Mouse (Mus musculus) left cerebral cortex, adult 2 months (tissue): ENCODE results near the gene Ankrd13c. TPM values are rescaled to one million over a fixed set of nuclear protein-coding genes. Genes with fewer than 3 reads are reported as not detected.
"Not testable (repeated sequence)": the region's sequence is repeated elsewhere in the genome, so short reads cannot be mapped to it uniquely, and the experiment has no call there.

ENCODE experiments used
- DNase-seq, 2 experiments: peaks; one replicate each; pipeline ENCODE4 v3.0.0; 2021 to 2022; ENCODE audit warnings: low spot score in 2 of 2, mixed read lengths in 1 of 2; ENCODE audit errors: extremely low spot score in 1 of 2
- H3K27ac ChIP-seq: fragments of 200-600 bp; 2 replicates; pipeline ENCODE4 v1.8.1; 2022
- H3K4me3 ChIP-seq: fragments of 200-600 bp; 2 replicates; pipeline ENCODE4 v1.8.1; 2022
- CTCF ChIP-seq: fragments of 200-600 bp; IDR thresholded peaks from 2 replicates; pipeline ENCODE4 v1.8.1; 2022; ENCODE audit warnings: antibody characterized with exemption, mild to moderate bottlenecking, moderate library complexity
- intact Hi-C: fragments of 180-260 bp; cut with DNase I; formaldehyde crosslinking; loops from one replicate; pipeline ENCODE4 v1.15.1; 2025
- total RNA-seq, 2 experiments: library from RNA; stranded (reverse); gene quantifications; 2 replicates each; pipeline ENCODE4 v1.2.3; 2021

The Ankrd13c gene
- total RNA-seq, 2 experiments from 2014 or later, result 102 to 103 TPM

DNA sequence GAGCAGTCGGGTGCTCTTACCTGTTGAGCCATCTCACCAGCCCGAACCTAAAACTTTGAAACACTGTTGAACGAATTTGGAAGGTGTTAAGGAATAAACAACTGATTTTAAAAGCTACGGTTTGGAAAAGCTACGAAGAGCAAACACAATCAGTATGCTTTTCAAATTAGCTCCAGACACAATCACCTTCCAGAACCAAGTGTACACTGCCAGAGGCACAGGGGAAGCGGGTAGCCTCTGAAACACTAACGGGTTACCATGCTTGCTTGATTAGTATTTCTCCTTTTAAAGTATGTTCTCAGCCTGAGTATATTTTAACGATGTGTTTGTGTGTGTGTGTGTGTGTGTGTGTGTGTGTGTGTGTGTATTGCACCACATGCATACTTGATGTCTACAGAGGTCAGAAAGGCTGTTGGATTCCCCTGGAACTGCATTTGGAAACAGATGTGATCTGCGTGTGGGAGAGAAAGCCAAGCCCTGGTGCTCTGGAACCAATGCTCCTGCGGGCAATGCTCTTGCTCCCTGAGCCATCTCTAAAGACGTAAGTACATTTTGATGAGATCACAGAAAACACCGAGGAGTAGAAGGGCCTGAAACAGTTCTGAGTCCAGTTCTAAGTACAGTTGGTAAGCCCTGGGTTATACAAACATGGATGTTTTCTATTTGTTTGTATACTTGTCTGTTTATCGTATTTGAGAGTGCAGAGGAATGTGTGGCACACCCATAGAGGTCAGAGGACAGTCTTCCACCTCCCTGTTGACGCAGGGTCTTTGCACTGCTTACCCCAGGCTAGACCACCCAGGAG lies 21.1 kb upstream of the Ankrd13c start:
- intact Hi-C loops, result loop anchor here (5.0 kb wide), 1 partner anchor 49 kb away; no protein-coding TSS in a partner anchor
- no peak for DNase-seq

DNA sequence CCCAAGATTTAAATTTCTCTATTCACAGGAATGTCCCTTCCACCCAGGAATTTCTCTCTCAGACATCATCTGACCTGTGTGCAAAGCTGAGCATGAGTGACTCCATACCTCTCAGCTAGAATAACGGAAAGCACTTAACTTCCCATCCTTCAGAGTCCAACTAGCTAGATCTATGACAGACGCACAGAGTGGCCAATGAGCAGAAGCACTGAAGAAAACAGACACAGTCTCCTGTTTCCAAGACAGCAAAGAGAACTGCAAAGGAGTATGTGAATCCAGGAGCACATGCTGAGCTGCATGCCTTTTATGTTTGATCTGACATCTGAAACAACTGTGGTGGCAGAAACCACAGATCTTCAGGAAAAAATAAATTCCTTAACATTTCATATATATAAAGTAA lies 20.3 kb upstream of the Ankrd13c start:
- no peak overlapping the region for H3K4me3 ChIP-seq
- no peak for DNase-seq

More for the DNA sequence above, 21.1 kb upstream of the Ankrd13c start:
- H3K4me3 ChIP-seq, result no peak overlapping the region
- no peak for TF ChIP-seq CTCF
- no peak overlapping the region for H3K27ac ChIP-seq

DNA sequence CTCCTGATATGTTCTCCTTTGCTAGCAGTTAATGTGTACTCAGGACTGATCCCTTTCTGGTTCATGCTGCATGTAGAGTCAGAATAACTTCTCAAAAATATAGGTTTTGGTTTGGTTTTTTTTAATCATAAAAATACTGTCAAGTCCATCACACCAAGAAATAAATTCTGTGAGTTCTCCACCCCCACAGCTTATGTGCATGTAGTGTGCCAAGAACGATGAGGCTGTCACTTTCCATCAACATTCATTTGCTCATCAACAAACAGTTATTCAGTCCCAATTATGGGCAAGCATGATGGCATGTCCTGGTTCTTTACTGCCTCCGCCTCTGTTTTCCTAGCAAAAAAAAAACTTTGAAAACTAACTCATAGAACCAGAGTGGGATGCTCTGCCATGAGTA lies 18.3 kb upstream of the Ankrd13c start:
- intact Hi-C loops, result loop anchor here (5.0 kb wide), 1 partner anchor 51 kb away; no protein-coding TSS in a partner anchor
- no peak overlapping the region for H3K27ac ChIP-seq
- H3K4me3 ChIP-seq, result no peak overlapping the region
- DNase-seq, result no peak
- no peak for TF ChIP-seq CTCF

More for the DNA sequence above, 20.3 kb upstream of the Ankrd13c start:
- intact Hi-C loops, result loop anchor here (5.0 kb wide), 1 partner anchor 49 kb away; no protein-coding TSS in a partner anchor
- H3K27ac ChIP-seq, result no peak overlapping the region
- TF ChIP-seq CTCF, result no peak

DNA sequence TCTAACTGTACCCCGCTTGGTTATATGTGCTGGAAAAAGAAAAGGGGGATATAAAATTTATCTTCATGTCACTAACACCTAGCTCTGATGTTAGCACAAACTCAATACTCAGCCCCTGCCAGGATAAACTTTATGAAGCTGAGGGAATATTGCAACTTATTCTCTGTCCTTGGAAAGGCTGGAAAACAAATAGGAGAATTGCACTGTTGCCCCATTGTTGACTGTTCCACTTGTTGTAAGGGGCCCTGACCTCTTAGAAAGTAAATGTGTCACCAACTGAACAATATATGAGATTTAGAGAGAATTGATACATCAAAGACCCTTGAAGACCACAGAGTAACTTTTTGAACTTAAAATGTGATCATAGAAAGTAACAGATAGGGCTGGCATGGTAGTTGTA lies 17.6 kb upstream of the Ankrd13c start:
- TF ChIP-seq CTCF, result no peak
- DNase-seq, result no peak
- intact Hi-C loops, result loop anchor here (5.0 kb wide), 1 partner anchor 52 kb away; no protein-coding TSS in a partner anchor
- Histone ChIP-seq H3K27ac (no peak overlapping the region), H3K4me3 (no peak overlapping the region)

DNA sequence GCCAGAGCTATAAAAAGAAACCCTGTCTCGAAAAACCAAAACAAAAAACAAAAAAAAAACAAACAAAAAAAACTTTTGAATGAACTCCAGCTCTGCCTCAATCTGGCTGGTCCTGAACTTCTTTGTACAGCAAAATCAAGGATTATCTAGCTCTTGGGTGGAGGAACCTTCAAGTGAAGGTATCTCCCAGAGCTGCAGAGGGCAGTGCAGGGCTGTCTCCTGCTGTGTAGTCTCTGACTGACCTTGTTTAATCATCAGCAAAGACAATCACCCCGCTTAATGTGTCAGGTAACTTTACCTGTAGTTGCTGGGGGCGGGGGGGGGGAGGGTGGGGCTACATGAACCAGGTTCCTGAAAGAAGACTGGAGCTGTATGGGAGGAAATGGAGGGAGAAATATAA lies 15.4 kb upstream of the Ankrd13c start:
- peak; percentile 2; the same call in 1 of the 2 replicates for TF ChIP-seq CTCF
- intact Hi-C loops, result no loop called here
- no peak overlapping the region for H3K27ac ChIP-seq
- no peak for DNase-seq
- no peak overlapping the region for H3K4me3 ChIP-seq

DNA sequence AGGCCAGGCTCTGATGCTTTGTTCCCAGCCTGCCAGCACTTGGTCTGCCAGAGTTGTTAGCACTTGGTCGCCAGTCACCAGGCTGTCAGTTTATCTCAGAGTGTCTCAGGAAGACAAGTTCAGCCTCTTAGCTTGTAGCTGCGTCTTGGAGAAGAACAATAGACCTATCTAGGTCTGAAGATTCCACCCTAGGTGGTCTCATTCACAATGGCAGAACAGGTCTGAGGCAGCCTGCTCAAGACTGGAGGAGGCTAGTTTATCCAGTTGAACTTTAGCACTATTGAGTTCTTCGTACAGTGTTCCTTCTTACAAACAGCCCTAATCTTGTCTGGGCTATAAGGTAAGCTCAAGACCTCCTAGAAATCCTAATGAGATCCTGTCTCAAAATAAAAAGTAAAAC lies 15.0 kb upstream of the Ankrd13c start:
- TF ChIP-seq CTCF, result no peak
- H3K27ac ChIP-seq, result no peak overlapping the region
- no peak overlapping the region for H3K4me3 ChIP-seq
- intact Hi-C loops, result no loop called here
- DNase-seq, result no peak

DNA sequence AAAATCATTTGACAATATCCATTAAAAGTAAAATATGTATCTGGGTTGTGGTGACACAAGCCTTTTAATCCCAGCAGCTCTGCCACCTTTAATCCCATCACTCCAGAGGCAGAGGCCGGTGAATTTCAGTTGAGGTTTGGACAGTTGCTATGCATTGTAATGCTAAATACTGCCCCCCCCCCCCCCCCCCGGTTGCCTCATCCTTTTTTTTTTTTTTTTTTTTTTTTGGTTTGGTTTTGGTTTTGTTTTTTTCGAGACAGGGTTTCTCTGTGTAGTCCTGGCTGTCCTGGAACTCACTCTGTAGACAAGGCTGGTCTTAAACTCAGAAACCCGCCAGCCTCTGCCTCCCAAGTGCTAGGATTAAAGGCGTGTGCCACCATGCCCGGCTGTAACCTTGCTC lies 13.8 kb upstream of the Ankrd13c start:
- H3K4me3 ChIP-seq, H3K27ac ChIP-seq, DNase-seq, intact Hi-C loops: not testable (repeated sequence)

DNA sequence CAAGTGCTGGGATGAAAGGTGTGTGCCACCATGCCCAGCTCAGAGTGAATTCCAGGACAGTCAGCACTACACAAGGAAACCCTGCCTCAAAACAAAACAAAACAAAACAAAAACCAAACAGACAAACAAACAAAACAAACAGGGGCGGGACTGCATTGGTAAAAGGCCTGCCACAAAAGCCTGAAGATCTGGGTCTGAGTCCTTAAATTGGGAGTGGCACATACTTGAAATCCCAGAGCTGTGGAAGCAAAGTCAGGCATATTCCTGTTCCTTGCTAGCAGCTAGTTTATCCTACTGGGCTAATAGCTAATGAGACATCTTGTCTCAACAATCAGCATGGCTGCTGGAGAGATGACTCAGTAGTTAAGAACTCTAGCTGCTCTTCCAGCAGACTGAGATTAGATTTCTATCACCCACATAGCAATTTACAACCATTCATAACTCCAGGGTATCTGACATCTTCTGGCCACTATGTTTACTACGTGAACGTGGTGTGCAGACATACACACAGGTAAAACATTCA lies 12.7 kb upstream of the Ankrd13c start:
- H3K4me3 ChIP-seq, result no peak overlapping the region

DNA sequence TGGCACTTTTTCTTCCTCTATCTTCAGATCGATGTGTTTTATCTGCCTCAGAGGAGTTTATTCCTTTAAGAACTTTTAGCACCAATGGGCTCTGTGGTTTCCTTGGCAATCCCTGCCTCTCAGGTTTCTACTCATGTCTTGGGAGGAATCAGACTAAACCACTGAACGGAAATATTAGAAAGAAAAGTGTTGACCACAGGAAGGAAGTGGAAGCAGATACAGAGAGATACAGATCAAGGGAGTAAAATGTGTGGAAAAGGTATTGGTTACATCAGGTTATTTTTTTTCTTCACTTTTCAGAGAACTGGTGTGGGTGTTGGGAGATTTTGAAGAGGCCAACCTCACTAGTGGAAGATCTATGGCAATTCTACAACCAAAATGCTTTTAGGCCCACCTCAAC lies 8.5 kb upstream of the Ankrd13c start:
- no peak overlapping the region for H3K27ac ChIP-seq
- DNase-seq, result no peak
- TF ChIP-seq CTCF, result no peak
- no peak overlapping the region for H3K4me3 ChIP-seq
- intact Hi-C loops, result no loop called here

More for the DNA sequence above, 12.7 kb upstream of the Ankrd13c start:
- no peak for TF ChIP-seq CTCF
- intact Hi-C loops, result no loop called here
- no peak overlapping the region for H3K27ac ChIP-seq
- no peak for DNase-seq

DNA sequence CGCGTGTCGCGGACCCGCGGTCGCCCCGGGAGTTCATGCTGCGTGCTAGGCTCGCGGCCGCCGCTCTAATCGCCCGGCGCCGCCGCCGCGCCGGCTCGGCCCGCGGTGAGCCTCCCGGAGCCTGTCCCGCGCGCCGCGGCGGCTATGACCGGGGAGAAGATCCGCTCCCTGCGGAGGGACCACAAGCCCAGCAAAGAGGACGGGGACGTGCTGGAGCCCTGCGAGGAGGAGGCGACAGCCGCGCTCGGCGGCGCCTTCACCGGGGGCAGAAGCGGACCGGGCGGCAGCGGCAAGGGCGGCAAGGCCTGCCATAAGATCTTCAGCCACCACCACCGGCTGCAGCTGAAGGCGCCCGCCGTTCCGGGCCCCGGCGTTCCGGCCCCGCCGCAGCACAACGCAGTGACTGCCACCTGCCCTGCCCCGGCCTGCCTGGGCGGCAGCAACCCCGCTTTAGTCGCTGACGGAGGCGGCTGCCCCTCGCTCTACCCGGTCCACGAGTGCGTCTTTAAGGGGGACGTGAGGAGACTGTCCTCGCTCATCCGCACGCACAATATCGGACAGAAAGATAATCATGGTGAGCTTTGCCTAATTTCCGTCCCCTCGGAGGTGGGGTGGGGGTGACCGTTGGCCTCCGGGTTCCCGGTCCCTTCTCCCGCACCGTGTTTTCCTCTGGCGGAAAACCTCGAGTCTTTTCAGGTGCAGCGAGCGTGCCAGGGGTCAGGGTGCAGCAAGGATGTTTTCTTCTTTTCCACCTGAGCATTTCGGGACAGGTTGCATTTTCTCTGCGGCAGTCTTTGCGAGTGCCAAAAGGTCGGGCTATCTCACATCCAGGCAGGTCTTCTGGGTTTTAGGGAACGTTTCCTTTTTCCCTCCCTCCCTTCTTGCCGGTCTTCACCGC lies 593 bp downstream of the Ankrd13c start:
- H3K27ac ChIP-seq, result peak overlapping the region; percentile 98
- TF ChIP-seq CTCF, result no peak
- peak overlapping the region; percentile 83 for H3K4me3 ChIP-seq
- DNase-seq, result peak; percentile 32 to 51
- intact Hi-C loops, result loop anchor here (1.0 to 5.0 kb wide), 4 partner anchors 70 to 380 kb away; partner anchors contain the start of genes Lrrc40, Ptger3 and Srsf11

DNA sequence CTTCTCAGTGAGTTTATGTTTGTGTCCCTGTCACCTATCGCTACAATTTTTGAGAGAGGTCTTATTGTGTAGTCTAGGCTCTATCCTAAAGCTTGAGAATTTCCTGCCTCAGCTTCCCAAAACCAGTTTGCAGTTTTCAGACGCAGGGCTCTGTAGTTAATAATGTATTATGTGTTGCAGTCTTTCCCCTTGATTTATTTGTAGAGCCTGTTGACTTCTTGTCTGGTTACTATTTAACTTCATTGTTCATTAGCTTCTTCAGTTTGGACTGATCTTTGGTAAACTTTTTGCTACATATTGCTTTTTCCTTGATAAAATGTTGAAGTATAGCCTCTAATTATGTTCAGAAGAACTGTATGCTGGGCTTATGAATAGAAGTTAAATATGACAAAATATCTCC lies 5.7 kb downstream of the Ankrd13c start:
- TF ChIP-seq CTCF, result no peak
- intact Hi-C loops, result no loop called here
- no peak overlapping the region for H3K4me3 ChIP-seq
- DNase-seq, result no peak
- H3K27ac ChIP-seq, result no peak overlapping the region

DNA sequence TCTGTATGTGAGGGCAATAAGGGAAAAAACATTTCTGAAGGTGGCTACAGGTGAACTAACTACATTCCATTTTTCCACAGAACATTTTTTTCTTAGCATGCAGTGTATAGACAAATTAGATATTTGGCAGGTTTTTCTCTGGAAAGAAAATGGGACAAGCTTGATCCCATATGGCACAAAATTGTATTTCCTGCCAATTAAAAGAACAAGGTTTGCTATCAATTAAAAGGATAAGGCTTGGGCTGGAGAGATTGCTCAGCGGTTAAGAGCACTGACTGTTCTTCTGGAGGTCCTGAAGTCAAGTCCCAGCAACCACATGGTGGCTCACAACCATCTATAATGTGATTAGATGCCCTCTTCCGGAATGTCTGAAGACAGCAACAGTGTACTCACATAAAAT lies 8.4 kb downstream of the Ankrd13c start:
- intact Hi-C loops, result no loop called here
- no peak for TF ChIP-seq CTCF
- H3K27ac ChIP-seq, result no peak overlapping the region
- no peak for DNase-seq
- H3K4me3 ChIP-seq, result no peak overlapping the region
